Mouse (Mus musculus): Measurements from ENCODE around the gene Fam163a. TPM values are rescaled to one million over a fixed set of nuclear protein-coding genes. Genes with fewer than 3 reads are reported as not detected.

The Fam163a gene
- total RNA-seq, 2 experiments from 2014 or later: not detected

GRCm38 (mm10) chr1:156203961-156204655, 718 bp downstream of the Fam163a start:
- no peak for ATAC-seq (replicated peaks; ENCODE audit: low FRiP score, poor library complexity, severe bottlenecking)

GRCm38 (mm10) chr1:156202661-156203060, 2.2 kb downstream of the Fam163a start:
- ATAC-seq (replicated peaks; ENCODE audit: low FRiP score, poor library complexity, severe bottlenecking): no peak

GRCm38 (mm10) chr1:156201069-156201468, 3.8 kb downstream of the Fam163a start:
- no peak for ATAC-seq (replicated peaks; ENCODE audit: low FRiP score, poor library complexity, severe bottlenecking)

GRCm38 (mm10) chr1:156197588-156197987, 7.2 kb downstream of the Fam163a start:
- no peak for ATAC-seq (replicated peaks; ENCODE audit: low FRiP score, poor library complexity, severe bottlenecking)

DNA sequence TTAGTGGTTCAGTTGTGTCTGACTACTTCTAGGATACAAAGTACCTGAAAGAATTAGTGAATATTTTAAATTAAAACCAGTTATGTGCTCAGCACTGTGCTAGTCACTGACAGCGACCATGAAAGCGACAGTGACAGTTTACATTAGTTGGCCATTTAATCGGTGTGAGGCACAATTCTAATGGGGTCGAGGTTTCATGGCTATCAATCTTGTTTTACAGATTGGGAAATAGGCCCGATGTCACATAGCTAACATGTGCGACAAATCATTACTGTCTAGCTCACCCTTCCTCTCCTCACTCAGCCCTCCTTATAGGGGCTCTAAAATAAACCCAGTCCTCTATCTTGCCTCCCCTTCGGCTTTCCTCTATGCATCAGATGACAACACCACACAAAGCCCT, 11.5 kb downstream of the Fam163a start:
- no peak for ATAC-seq (replicated peaks; ENCODE audit: low FRiP score, poor library complexity, severe bottlenecking)

DNA sequence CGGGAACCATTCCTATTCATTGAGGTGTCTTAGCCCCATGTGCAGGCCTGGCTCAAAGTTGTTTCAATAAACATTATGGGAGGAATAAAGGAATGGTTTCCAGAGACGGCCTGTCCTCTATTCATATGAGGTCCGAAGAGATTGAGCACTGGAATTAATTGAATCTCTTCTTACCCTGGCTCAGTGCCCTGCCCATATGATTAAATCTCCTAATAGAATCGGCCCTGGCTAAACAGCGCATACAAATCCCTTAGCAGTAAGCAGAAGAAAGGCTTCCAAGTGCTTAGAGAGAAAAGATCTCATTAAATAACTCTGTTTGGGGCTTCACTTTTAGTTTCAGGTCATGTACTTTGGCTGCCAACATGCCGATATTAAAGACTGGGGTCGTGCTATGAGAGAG, 12.0 kb downstream of the Fam163a start:
- ATAC-seq (replicated peaks; ENCODE audit: low FRiP score, poor library complexity, severe bottlenecking): no peak

- ATAC-seq (replicated peaks; ENCODE audit: low FRiP score, poor library complexity, severe bottlenecking): no peak
These were observed 18.2 kb downstream of the Fam163a start for GRCm38 (mm10) chr1:156186646-156187045.

DNA sequence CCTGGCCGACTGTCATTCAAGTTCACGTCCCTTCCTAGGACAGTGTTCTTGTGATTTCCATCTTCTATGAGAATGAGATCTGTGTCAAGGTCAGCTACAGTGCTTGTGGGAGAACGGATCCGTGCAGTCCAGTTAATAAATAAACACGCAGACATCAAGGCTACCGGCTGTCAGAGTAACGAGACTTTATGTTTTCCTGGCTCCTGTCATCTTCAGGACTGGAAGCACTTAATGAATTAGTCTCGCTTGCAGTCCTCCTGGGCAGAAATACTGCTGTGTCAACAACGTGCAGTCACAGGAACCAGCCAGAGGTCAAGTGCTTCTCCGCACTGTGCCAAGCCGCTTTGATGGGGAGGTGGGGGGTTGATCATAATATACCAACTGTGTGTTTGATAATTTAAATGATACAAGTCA, 20.7 kb downstream of the Fam163a start:
- no peak for ATAC-seq (replicated peaks; ENCODE audit: low FRiP score, poor library complexity, severe bottlenecking)

DNA sequence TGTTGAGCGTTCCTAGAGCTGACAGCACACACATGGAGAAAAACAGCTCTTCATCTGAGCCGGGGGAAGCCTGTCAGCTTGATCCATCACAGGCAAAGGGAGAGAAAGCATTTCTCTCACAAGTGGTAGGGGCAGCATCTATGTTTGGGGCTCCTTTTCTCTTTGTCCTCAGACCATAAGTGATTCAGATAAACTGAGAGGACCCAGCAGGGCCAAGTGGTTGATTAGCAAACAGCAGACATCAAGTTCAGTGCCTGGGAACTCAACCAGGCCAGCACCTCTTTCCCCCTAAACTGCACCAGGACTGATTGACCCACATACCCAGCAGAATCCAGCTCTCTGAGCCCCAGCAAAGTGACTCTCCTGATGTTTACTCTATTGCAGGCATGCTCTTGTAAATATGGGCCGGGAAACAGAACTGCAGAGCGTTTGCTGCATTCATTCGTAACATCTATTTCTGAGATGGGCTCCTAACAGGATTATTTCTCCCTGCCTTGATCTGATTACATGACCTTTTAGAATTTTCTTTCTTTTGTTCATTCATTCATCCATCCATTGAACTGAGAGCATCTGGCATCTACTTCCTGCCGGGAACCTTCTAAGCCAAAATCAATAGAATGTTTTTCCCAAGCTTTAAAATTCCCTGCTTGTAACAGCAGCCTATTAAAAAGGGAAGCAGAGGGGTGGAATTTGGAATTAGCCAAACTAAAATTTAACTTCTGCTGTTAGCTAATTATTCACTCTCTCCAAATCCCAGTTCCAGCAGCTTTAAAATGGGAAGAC, 21.5 kb downstream of the Fam163a start:
- no peak for ATAC-seq (replicated peaks; ENCODE audit: low FRiP score, poor library complexity, severe bottlenecking)

- ATAC-seq (replicated peaks; ENCODE audit: low FRiP score, poor library complexity, severe bottlenecking): no peak
These were observed 25.0 kb downstream of the Fam163a start for GRCm38 (mm10) chr1:156179875-156180274.

GRCm38 (mm10) chr1:156168737-156169136, 36.1 kb downstream of the Fam163a start:
- no peak for ATAC-seq (replicated peaks; ENCODE audit: low FRiP score, poor library complexity, severe bottlenecking)

- no peak for ATAC-seq (replicated peaks; ENCODE audit: low FRiP score, poor library complexity, severe bottlenecking)
These were observed 88.1 kb downstream of the Fam163a start for GRCm38 (mm10) chr1:156116770-156117169.

- ATAC-seq (replicated peaks; ENCODE audit: low FRiP score, poor library complexity, severe bottlenecking): no peak
These were observed 90.8 kb downstream of the Fam163a start for GRCm38 (mm10) chr1:156113884-156114499.

GRCm38 (mm10) chr1:156112142-156112541, 92.7 kb downstream of the Fam163a start:
- no peak for ATAC-seq (replicated peaks; ENCODE audit: low FRiP score, poor library complexity, severe bottlenecking)

- no peak for ATAC-seq (replicated peaks; ENCODE audit: low FRiP score, poor library complexity, severe bottlenecking)
These were observed 93.1 kb downstream of the Fam163a start for GRCm38 (mm10) chr1:156111728-156112127.

DNA sequence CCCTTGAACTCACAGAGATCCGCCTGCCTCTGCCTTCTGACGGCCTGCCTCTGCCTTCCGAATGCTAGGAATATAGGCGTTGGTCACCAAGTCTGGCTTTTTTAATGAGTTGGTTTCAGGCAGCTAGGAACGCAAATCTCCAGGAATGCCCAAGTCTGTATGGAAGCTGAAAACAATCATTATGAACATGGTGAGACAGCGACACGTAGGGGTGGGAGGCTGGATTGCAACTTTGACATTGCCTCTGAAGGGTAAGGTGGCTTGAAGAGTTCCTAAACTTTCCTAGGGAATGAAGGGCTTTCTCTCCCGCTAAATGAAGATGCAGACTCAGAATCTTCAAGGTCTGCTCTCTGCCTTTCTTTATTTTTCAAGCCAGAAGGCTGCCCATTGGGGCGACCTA, 93.7 kb downstream of the Fam163a start:
- ATAC-seq (replicated peaks; ENCODE audit: low FRiP score, poor library complexity, severe bottlenecking): no peak

- no peak for ATAC-seq (replicated peaks; ENCODE audit: low FRiP score, poor library complexity, severe bottlenecking)
These were observed 96.4 kb downstream of the Fam163a start for GRCm38 (mm10) chr1:156108400-156108799.

DNA sequence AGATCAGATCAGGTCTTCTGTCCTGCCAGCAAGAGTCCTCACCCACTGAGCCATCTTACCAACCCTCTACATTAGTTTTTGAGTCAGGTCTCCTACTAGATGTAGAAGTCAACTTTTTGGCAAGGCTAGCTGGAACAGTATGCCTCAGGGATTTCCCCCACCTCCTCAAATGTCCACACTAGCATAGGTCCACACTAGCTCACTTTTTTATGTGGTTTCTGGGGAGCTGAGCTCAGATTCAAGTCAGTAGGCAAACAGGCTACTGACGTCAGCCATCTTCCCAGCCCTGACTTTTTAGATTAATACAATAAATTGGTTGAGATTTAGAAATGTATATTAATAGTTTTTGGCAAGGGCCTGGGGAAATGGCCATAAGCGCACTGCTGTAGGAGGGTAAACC, 97.4 kb downstream of the Fam163a start:
- no peak for ATAC-seq (replicated peaks; ENCODE audit: low FRiP score, poor library complexity, severe bottlenecking)

GRCm38 (mm10) chr1:156105381-156105780, 99.4 kb downstream of the Fam163a start:
- no peak for ATAC-seq (replicated peaks; ENCODE audit: low FRiP score, poor library complexity, severe bottlenecking)

GRCm38 (mm10) chr1:156103763-156104162, 101.1 kb downstream of the Fam163a start:
- ATAC-seq (replicated peaks; ENCODE audit: low FRiP score, poor library complexity, severe bottlenecking): no peak

DNA sequence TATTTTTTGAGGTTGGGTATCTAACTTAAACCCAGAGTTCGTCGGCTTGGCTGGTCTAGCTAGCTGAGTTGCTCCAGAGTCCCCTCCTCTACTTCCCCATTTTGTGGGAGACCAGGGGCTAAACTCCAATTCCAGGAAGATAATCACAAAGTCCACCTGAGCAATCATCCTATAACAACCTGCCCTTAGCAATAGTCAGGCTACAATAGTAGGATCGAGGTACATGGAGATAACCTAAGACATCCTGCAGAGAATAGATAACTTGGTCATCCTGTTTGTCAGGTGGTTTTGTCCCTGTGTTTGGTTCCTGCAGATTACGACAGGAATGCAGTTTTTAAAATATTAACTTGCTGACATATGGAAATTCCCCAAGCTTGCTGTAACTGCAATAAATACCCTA, 113.0 kb downstream of the Fam163a start:
- no peak for ATAC-seq (replicated peaks; ENCODE audit: low FRiP score, poor library complexity, severe bottlenecking)
